Mouse (Mus musculus): Measurements from ENCODE around the gene Lmbr1. TPM values are rescaled to one million over a fixed set of nuclear protein-coding genes. Genes with fewer than 3 reads are reported as not detected.

Gene Lmbr1
- total RNA-seq, 2 experiments from 2014 or later: 8.8 to 9.1 TPM

DNA sequence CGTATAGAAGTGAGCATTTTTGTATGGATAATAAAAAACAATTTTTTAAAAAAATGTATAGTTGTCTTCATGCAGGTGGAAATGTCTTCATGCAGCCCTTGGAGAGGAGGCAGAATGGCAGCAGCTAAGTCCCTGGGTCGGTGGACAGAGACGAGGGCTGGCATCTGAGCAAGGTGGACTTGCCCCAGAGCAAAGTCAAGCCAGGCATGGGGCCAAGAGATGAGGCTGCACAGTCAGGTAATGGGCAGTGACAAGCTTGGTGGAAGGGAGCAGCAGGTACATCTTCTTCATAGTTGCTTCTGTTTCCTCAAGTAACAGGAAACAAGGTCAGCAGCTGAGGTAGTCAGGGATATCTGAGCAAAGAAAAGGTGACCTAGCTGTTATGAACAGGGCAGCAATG lies 97.1 kb downstream of the Lmbr1 start:
- DNase-seq: no peak
- intact Hi-C loops (cut with DNase I; ENCODE audit: low total_unique reads): no loop called here

- no peak for DNase-seq
- intact Hi-C loops (cut with DNase I; ENCODE audit: low total_unique reads): no loop called here
Observed at GRCm38 (mm10) chr5:29274746-29275145, 103.4 kb downstream of the Lmbr1 start.

DNA sequence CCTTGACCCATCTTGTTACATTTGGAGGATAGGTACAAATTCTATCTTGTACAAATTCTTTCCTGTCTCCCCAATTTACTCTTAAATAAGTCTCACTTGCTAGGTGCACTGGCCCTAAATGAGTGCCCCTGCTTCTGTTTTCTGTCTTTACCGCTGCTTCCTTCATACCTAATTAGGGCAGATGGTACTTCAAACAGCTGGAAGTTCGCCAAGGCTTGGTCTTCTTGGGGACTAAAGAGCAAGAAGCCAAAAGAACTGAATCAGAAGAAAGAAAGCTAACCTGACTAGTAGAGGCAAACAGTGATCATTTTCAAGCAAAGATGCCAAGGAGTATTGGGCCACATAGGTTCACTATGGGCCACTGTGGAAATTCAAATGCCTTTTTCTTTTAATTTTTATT lies 104.8 kb downstream of the Lmbr1 start:
- intact Hi-C loops (cut with DNase I; ENCODE audit: low total_unique reads): no loop called here
- DNase-seq: no peak

DNA sequence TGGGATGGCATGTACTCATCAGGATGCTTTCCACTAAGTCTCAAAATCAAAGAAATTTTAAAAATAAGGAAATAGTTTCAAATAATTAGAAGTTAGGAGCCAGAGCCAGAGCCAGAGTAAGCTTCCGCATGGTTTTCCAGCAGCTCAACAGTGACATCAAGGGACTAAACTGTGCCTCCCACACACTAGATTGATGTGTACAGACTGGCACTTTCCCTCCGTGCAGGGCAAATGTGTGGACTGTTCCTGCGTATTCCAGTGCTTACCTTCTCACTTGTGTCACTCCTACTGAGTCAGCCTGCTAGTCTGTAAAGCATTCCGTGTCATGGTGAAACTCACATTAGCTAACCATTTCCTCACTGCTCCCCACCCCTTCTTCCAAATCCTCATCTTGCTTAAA lies 107.3 kb downstream of the Lmbr1 start:
- intact Hi-C loops (cut with DNase I; ENCODE audit: low total_unique reads): no loop called here
- DNase-seq: no peak

DNA sequence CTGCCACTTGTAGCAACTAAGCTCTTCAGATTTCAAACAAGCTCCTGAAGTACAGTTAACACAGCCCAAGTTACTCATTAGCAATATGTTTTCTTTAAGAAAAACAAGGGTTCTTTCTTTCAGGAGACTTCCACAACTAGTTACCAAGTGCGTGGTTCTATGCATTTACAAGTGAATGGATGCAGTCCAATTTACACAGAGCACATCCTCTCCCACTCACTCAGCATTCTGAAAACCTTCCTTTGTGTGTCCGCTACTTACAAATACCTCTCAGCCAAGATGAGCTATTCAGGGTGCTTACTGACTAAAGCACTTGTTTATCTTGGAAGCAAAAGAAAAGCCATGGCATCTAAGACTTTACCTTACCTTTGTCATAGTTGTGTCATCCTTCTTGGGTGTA lies 124.3 kb downstream of the Lmbr1 start:
- intact Hi-C loops (cut with DNase I; ENCODE audit: low total_unique reads): no loop called here
- no peak for DNase-seq

GRCm38 (mm10) chr5:29251496-29251873 lies 126.7 kb downstream of the Lmbr1 start:
- no peak for DNase-seq
- intact Hi-C loops (cut with DNase I; ENCODE audit: low total_unique reads): no loop called here

- no peak for DNase-seq
- intact Hi-C loops (cut with DNase I; ENCODE audit: low total_unique reads): no loop called here
Observed at GRCm38 (mm10) chr5:29250795-29251495, 127.2 kb downstream of the Lmbr1 start.

DNA sequence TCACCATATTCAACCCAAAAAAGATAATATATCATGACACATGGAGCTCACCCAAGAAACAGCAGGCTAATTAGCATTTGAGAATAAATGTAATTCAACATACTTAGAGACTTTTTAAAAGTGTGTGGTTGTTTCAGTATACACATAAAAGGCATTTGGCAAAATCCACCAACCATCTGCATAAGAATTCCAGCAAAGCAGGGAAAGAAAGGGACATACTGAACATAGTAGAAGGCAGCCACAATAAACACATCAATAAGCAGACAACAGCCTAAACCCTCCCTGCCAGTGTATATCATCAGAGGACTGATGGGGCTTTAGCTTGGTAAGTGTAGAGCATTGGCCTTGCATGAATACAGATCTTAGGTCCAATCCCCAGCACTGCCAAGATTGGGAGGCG lies 133.4 kb downstream of the Lmbr1 start:
- DNase-seq: no peak
- intact Hi-C loops (cut with DNase I; ENCODE audit: low total_unique reads): no loop called here

- DNase-seq: no peak
- intact Hi-C loops (cut with DNase I; ENCODE audit: low total_unique reads): no loop called here
Observed at GRCm38 (mm10) chr5:29238379-29238778, 139.8 kb downstream of the Lmbr1 start.

GRCm38 (mm10) chr5:29230481-29230880 lies 147.7 kb downstream of the Lmbr1 start:
- DNase-seq: no peak
- intact Hi-C loops (cut with DNase I; ENCODE audit: low total_unique reads): no loop called here

GRCm38 (mm10) chr5:29224089-29224488 lies 154.1 kb downstream of the Lmbr1 start:
- intact Hi-C loops (cut with DNase I; ENCODE audit: low total_unique reads): no loop called here
- DNase-seq: no peak

- no peak for DNase-seq
- intact Hi-C loops (cut with DNase I; ENCODE audit: low total_unique reads): no loop called here
Observed at GRCm38 (mm10) chr5:29217997-29218396, 160.2 kb downstream of the Lmbr1 start.

DNA sequence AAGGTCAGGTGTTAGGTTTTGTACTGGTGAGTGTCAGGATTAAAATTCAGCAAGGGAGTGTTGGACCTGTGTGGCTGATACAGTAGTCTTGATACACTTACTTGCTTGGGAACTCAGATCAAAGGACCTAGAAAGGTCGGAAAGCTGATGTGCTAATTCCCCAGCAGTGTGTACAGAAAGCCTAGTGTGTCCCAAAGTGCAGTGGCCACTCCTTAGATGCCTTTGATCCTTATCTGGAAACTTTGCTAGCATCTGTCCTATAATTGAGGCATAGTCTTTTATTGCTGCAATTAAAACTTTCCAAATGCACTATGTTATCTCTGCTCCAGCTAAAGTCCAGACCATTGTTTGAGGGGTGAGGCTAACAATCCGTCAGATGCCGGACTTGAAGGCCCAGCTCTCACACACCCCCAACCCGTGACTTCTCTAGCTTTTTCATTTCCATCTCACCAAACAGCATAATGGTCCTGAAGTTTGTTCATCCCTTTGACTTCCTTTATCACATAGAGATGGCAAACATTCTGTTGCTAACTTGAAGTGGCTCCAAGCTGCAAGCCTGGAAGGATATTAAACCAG lies 166.1 kb downstream of the Lmbr1 start:
- no peak for DNase-seq
- intact Hi-C loops (cut with DNase I; ENCODE audit: low total_unique reads): no loop called here

DNA sequence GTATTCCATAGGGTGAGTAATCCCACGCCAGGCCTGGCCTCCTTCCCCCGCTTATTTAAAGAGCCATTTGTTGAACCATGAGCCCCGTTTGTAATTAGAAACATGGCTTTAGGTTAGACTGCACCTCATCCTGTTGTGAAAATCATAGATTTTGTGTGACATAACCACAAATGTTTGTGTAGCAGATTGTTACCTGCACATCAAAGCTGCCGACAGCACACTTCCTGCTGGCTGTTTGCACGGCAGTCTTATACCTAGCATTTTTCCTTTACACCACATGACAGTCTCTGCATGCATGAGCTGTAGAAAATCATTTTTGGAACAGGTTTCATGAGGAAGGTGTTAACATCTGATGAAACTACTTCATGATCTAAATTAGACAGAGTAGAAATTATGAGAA lies 172.5 kb downstream of the Lmbr1 start:
- intact Hi-C loops (cut with DNase I; ENCODE audit: low total_unique reads): no loop called here
- DNase-seq: no peak

DNA sequence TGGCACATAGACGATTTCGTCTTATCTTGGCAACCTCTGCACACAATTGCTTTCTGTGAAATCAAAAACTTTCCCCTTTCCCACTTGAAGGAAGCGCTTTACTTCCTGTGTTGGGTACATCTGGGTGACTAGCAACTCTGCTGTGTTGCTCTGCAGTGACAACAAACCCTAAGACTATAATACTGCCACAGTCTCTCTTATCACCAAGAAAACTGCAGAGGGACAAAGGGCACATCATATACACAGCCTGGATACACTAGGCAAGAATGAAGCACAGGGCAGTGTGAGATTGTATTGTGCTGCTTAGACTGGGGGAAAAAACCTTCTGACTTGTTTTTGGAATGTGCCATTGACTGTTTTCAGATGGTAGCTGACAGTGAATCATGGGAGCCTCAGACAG lies 178.3 kb downstream of the Lmbr1 start:
- intact Hi-C loops (cut with DNase I; ENCODE audit: low total_unique reads): no loop called here
- DNase-seq: no peak

DNA sequence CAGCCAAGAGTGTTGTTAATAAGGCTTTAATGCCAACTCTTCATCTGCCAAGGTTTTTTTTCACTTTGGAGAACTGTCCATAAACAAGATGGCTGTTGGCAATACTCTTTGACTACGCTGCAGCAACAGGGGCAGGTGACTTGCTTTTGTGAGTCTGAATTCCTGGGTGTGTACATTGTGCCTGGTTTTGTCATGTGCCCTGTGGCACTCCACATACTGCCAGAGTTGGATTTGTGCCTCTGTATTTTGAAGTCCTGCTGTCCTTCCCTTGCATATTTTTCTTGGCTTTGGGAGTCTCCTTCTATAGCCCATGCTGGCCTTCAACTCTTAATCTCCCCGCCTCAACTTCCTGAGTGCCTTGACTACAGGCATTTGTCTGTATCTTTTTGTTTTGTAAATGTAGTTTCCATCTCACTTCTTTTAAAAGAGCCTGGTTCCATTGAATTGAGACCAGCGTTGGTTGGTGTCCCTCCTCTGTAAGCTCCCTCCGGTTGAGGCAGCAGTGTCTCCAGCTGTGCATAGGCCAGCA lies 179.2 kb downstream of the Lmbr1 start:
- intact Hi-C loops (cut with DNase I; ENCODE audit: low total_unique reads): no loop called here

GRCm38 (mm10) chr5:29197187-29197586 lies 181.0 kb downstream of the Lmbr1 start:
- intact Hi-C loops (cut with DNase I; ENCODE audit: low total_unique reads): no loop called here
- DNase-seq: no peak

More for the DNA sequence above, 179.2 kb downstream of the Lmbr1 start:
- no peak for DNase-seq

DNA sequence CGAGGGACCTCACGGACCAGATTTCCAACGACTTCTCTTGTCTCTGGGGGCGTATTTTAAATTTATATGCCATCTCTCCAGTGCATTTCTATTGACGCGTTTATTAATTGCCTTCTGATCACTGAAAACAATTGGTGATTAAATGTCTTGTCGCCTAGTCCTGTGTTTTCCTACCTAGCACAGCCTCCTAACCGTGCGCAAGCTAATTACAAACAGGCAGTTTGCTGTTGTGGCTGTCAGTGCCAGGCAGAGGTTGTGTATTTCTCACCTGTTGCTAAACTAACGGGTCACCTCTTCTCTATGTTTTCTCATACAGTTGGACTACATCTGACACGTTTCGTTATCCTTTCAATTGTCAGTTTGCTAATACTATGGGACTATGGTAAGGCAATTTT lies 181.9 kb downstream of the Lmbr1 start:
- no peak for DNase-seq
- intact Hi-C loops (cut with DNase I; ENCODE audit: low total_unique reads): no loop called here

GRCm38 (mm10) chr5:29195570-29196263 lies 182.5 kb downstream of the Lmbr1 start, which contains the start of gene Rnf32:
Rnf32 (plus strand) TSS chr5:29195992.
- peak; percentile 54 for DNase-seq
- intact Hi-C loops (cut with DNase I; ENCODE audit: low total_unique reads): no loop called here

- intact Hi-C loops (cut with DNase I; ENCODE audit: low total_unique reads): no loop called here
- no peak for DNase-seq
Observed at GRCm38 (mm10) chr5:29195231-29195569, 183.0 kb downstream of the Lmbr1 start.

GRCm38 (mm10) chr5:29186798-29187197 lies 191.4 kb downstream of the Lmbr1 start:
- intact Hi-C loops (cut with DNase I; ENCODE audit: low total_unique reads): no loop called here
- no peak for DNase-seq

Data from gastrocnemius, postnatal 14 days (tissue).